Mouse (Mus musculus) lung, embryonic 16.5 days (tissue): Measurements from ENCODE around the gene Ttc25. TPM values are rescaled to one million over a fixed set of nuclear protein-coding genes. Genes with fewer than 3 reads are reported as not detected.
A peak's percentile ranks its signal among the peaks of the same experiment; 100 is the strongest.

Experiments
- ATAC-seq: fragments of 200-750 bp; cut with Nextera tagmentation; 2 replicates; pipeline ENCODE4 v1.8.0; 2017; ENCODE audit warnings: low read depth, mild to moderate bottlenecking, moderate library complexity
- H3K27ac ChIP-seq: fragments of 300-500 bp; sonication (generic); 2 replicates; pipeline ENCODE4 v1.5.1; 2014; ENCODE audit warnings: mild to moderate bottlenecking, control low read depth, low read length
- H3K27me3 ChIP-seq: fragments of 300-500 bp; sonication (generic); 2 replicates; pipeline ENCODE4 v1.6.1; 2014; ENCODE audit warnings: low read depth, low read length, mixed read lengths; ENCODE audit not compliant: control insufficient read depth, insufficient read depth
- H3K36me3 ChIP-seq: fragments of 300-500 bp; sonication (generic); 2 replicates; pipeline ENCODE4 v1.6.1; 2014; ENCODE audit warnings: low read length; ENCODE audit not compliant: control insufficient read depth, insufficient read depth
- H3K4me1 ChIP-seq: fragments of 300-500 bp; sonication (generic); replicated peaks from 2 replicates; pipeline ENCODE4 v1.6.1; 2014; ENCODE audit warnings: low read length, mixed read lengths; ENCODE audit not compliant: control insufficient read depth, insufficient read depth
- H3K4me2 ChIP-seq: fragments of 300-500 bp; sonication (generic); 2 replicates; pipeline ENCODE4 v1.6.1; 2014; ENCODE audit warnings: low read depth, low read length, control low read depth
- H3K4me3 ChIP-seq: fragments of 300-500 bp; sonication (generic); 2 replicates; pipeline ENCODE4 v1.5.1; 2014; ENCODE audit warnings: mild to moderate bottlenecking, low read length, control low read depth
- H3K9ac ChIP-seq: fragments of 300-500 bp; sonication (generic); 2 replicates; pipeline ENCODE4 v1.6.1; 2014; ENCODE audit warnings: low read length, control low read depth
- H3K9me3 ChIP-seq: fragments of 300-500 bp; sonication (generic); 2 replicates; pipeline ENCODE4 v1.6.1; 2016; ENCODE audit warnings: low read length; ENCODE audit not compliant: control insufficient read depth
- WGBS: fragments of 180-500 bp; shearing (Covaris S2); extraction: QIAGEN DNeasy Blood & Tissue Kit; methylation state at CpG from one replicate; pipeline ENCODE4 v1.1.7; 2014; 5-methylcytosine and 5-hydroxymethylcytosine counted together
- polyA plus RNA-seq: library from polyadenylated mRNA; unstranded; fragments of >200 nt; fragmentation: Nextera tagmentation; extraction: Ambion mirVana; gene quantifications from 2 replicates; pipeline ENCODE4 v1.2.1, GENCODE M21; 2015

Gene Ttc25
- polyA plus RNA-seq, 1 experiment from 2014 or later = 4.0 TPM

DNA sequence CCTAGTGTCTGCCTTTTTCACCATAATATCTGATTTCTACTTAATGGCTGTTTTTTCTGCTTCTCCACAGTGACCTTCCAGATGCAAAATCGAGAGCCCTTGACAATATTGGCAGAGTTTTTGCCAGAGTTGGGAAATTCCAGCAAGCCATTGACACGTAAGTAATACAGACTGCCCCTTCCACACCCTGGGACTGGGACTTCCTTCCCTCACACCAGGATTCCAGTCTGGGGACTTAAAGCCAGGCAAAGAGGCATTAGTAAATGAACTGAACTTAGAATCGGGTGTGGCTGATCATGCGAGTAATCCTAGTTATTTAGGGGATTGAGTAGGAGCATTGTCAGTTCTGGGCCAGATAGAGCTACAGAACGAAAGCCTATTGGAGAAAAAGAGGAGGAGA, 16.3 kb downstream of the Ttc25 start:
- Histone ChIP-seq H3K4me1 (no peaks in the 10 kb centered on the region), H3K9ac (no peak overlapping the region), H3K27me3 (no peaks in the 10 kb centered on the region), H3K27ac (no peak overlapping the region), H3K4me2 (no peak overlapping the region), H3K4me3 (no peak overlapping the region), H3K9me3 (no peaks in the 10 kb centered on the region), H3K36me3 (no peaks in the 10 kb centered on the region)
- 62% methylated on average over 5 of the region's 5 CpGs for WGBS
- ATAC-seq = no peak

DNA sequence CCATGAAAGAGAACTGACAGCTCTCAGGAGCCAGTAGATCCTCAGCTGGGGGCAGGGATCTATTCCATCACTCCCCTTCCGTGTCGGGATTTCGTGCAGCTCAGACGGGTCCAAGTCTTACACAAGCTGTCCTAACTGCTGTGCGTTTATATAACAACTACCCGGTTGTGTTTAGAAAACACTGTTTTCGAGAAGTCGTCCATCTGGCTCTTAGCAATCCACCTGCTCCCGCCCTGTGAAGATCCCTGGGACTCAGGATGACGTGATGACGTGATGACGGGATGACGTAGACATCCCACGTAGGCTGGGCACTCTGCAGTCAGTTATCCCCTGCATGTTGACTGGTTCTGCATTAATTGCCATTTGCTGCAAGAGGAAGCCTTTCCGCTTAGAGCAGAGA, 18.9 kb downstream of the Ttc25 start:
- Histone ChIP-seq H3K27ac (no peak overlapping the region), H3K4me3 (no peak overlapping the region), H3K36me3 (no peaks in the 10 kb centered on the region), H3K4me1 (no peaks in the 10 kb centered on the region), H3K27me3 (no peaks in the 10 kb centered on the region), H3K4me2 (no peak overlapping the region), H3K9ac (no peak overlapping the region), H3K9me3 (no peaks in the 10 kb centered on the region)
- no peak for ATAC-seq
- 56% methylated on average over 15 of the region's 15 CpGs for WGBS

DNA sequence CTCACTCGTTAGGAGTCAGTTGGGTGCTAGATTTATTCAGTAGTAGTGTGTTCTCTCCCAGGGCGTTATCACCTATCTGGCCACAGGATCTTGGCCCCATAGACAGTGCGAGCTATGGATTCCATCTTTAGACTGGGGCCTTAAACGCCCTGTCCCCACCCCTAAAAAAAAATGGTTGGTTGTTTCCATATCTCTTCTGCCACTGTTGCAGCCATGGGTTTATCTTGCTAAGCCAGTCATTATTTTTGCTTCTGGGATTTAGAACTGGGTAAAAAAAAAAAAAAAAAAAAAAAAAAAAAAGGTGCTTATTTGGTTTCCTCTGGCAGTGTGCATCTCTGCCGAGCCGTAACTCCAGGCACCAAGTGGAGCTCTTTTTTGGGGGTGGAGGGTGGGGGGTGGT, 19.3 kb downstream of the Ttc25 start:
- 90% methylated on average over 6 of the region's 6 CpGs for WGBS
- H3K36me3 ChIP-seq = no peaks in the 10 kb centered on the region
- ATAC-seq = no peak

DNA sequence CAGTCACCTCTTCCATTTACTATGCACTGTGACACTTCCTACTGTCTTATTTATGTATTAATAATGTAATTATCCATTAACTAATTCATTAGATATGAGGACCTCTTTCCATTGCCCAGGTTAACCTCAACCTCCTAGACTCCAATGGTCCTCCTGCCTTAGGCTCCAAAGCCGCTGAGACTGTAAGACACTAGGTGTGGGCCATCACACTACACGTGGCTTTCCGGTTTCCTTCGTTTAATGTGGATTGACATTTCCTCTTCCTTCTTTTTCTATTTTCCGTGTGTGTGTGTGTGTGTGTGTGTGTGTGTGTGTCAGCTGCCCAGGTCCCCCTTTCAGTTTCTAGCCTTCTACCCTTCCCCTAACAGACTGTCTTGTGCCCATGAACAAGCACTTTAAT, 21.8 kb downstream of the Ttc25 start:
- Histone ChIP-seq H3K4me2 (no peak overlapping the region), H3K27ac (no peak overlapping the region), H3K4me1 (peaks cover 10% of the 10 kb centered on the region; the same call in 1 of the 2 replicates), H3K9me3 (no peaks in the 10 kb centered on the region), H3K36me3 (no peaks in the 10 kb centered on the region), H3K9ac (no peak overlapping the region), H3K4me3 (no peak overlapping the region), H3K27me3 (peaks cover 3% of the 10 kb centered on the region)
- WGBS = 58% methylated on average over 5 of the region's 5 CpGs
- ATAC-seq = no peak

More for the DNA sequence above, 19.3 kb downstream of the Ttc25 start:
- Histone ChIP-seq H3K4me3 (no peak overlapping the region), H3K4me1 (no peaks in the 10 kb centered on the region), H3K4me2 (no peak overlapping the region), H3K27me3 (no peaks in the 10 kb centered on the region), H3K27ac (no peak overlapping the region), H3K9me3 (no peaks in the 10 kb centered on the region), H3K9ac (no peak overlapping the region)

DNA sequence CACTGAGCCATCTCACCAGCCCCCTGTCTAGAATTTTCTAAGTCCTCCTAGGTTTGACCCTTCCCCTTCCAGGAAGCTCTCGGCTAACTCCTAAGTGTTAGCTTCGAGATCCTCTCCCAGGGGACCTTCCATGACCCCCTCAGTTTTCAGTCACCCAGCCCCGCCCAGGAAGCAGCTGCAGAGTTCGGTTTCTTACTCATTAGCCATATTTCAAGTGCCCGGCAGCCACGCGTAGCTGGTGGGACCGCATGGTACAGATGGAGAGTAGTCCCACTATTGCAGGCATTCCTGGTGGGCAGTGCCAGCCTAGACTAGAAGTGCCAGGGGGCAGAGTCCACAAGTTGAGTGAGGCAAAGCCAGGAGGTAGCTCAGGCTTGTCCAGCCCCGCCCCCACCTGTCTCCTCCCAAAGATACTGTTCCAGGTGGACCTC, 22.4 kb downstream of the Ttc25 start:
- H3K27ac ChIP-seq = no peak overlapping the region
- H3K9ac ChIP-seq = no peak overlapping the region
- no peaks in the 10 kb centered on the region for H3K36me3 ChIP-seq
- no peak overlapping the region for H3K4me3 ChIP-seq
- H3K4me2 ChIP-seq = no peak overlapping the region
- ATAC-seq = no peak
- no peaks in the 10 kb centered on the region for H3K9me3 ChIP-seq
- peaks cover 3% of the 10 kb centered on the region for H3K27me3 ChIP-seq
- H3K4me1 ChIP-seq = peaks cover 10% of the 10 kb centered on the region; the same call in 1 of the 2 replicates
- WGBS = 30% methylated on average over 9 of the region's 9 CpGs

DNA sequence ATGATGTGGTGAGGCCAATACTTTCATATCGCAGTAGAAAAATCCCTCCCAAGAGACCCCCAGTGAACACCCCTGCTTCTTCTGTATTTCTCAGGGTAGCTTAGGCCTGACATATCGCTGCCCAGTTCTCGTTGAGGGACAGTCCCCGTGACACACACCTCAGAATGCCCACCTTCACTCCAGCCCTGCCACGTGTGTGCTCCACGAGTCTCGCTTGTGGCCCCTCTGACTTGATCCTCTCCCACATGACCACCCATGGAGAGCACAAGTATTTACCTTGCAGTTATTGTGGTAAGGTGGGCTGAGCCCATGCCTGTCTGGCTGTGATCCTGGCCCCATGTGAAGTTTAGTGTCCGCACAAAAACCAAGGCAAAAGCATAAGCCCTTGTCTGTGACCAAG, 23.3 kb downstream of the Ttc25 start:
- Histone ChIP-seq H3K4me2 (no peak overlapping the region), H3K4me3 (no peak overlapping the region), H3K9ac (no peak overlapping the region), H3K9me3 (no peaks in the 10 kb centered on the region), H3K36me3 (no peaks in the 10 kb centered on the region), H3K27me3 (peaks cover 3% of the 10 kb centered on the region), H3K4me1 (peaks cover 10% of the 10 kb centered on the region; the same call in 1 of the 2 replicates), H3K27ac (no peak overlapping the region)
- ATAC-seq = no peak
- WGBS = 63% methylated on average over 8 of the region's 8 CpGs

DNA sequence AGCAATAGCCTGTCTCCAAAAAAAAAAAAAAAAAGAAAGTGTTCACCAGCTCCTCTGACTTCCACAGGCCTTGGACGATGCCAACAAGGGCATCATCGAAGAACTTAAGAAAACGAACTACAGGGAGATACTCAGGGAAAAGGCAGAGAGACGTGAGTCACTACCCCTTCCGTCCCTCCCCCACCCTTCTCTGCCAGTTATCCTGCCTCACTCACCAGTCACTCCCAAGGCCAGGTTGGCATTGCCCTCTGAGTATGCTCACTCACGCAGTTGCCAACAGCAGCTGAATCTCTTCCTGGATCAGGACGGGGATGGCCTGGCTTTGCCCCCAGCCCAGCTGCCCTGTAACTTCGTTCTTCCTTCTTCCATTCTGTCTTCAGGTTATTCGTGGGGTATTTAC, 24.4 kb downstream of the Ttc25 start:
- 55% methylated on average over 9 of the region's 9 CpGs for WGBS
- no peak overlapping the region for H3K4me3 ChIP-seq
- H3K9ac ChIP-seq = no peak overlapping the region
- peaks cover 3% of the 10 kb centered on the region for H3K27me3 ChIP-seq
- H3K27ac ChIP-seq = no peak overlapping the region
- H3K4me2 ChIP-seq = no peak overlapping the region
- no peak for ATAC-seq
- H3K4me1 ChIP-seq = peaks cover 13% of the 10 kb centered on the region; the same call in 1 of the 2 replicates
- H3K9me3 ChIP-seq = 0 out of 2 replicates have a peak, but pooled peaks cover 2% of the 10 kb centered on the region
- no peaks in the 10 kb centered on the region for H3K36me3 ChIP-seq

DNA sequence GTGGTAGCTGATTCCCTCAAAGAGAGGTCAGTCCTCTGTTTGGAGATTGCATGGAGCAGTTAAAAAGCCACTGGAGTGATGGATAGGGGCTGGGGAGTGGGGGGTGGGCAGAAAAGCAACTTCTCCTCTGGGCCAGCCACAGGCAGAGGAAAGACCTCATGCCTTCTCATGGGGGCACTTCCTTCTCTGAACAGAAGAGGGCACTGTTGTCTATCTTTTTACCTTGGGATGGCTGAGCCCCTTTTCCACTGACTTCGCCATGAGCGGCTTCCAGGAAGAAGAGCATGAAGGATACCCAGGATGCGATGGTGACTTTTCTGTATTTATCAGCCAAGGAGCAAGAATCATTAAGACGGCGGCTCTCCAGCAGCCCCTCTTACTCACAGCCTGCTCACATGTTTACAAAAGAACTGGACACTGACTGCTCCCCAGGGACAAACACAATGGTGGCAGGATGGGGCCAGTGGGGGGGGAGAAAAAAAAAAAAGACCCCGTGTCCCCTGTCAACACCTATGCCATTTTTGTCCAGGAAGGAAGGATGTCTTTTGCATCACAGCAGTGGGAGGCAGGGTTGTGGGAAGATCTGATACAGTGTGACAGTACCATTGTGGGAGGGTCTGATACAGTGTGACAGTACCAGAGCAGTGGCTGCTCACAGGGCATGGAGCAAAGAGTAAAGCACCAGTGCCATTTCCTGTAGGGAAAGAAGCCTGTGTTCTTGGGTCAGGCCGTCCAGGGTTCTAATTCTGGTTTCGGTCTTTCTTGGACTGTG, 25.2 kb downstream of the Ttc25 start:
- peak; percentile 20; the same call in 1 of the 2 replicates for ATAC-seq
- H3K9ac ChIP-seq = peak overlapping the region; percentile 16; the same call in 1 of the 2 replicates

DNA sequence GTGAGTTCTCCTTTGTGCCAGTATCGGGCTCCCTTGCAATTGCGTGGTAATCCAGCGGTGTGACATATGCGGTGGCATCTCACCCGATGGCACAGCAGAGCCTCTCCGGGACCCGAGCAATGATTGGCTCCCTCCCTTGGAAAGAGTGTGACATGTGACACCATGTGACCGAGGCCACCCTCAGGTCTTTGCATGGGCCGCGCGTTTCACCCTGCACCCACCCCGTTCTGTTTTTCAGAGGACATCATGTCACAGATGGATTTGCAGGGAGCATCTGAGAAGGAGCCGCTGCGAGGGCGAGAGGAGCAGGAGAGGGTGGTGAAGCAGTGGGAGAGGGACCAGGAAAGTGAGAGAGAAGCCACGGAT, 25.8 kb downstream of the Ttc25 start:
- Histone ChIP-seq H3K36me3 (no peaks in the 10 kb centered on the region), H3K9ac (peak overlapping the region; percentile 16; the same call in 1 of the 2 replicates), H3K4me3 (peak overlapping the region; percentile 20), H3K4me2 (peak overlapping the region; percentile 30), H3K27me3 (peaks cover 3% of the 10 kb centered on the region), H3K4me1 (peaks cover 19% of the 10 kb centered on the region), H3K9me3 (0 out of 2 replicates have a peak, but pooled peaks cover 2% of the 10 kb centered on the region), H3K27ac (no peak overlapping the region)
- 4% methylated on average over 16 of the region's 16 CpGs for WGBS
- ATAC-seq = no peak

More for the DNA sequence above, 25.2 kb downstream of the Ttc25 start:
- Histone ChIP-seq H3K27ac (no peak overlapping the region), H3K9me3 (0 out of 2 replicates have a peak, but pooled peaks cover 2% of the 10 kb centered on the region), H3K27me3 (peaks cover 3% of the 10 kb centered on the region), H3K36me3 (no peaks in the 10 kb centered on the region), H3K4me3 (peak overlapping the region; percentile 20), H3K4me2 (peak overlapping the region; percentile 30), H3K4me1 (peaks cover 17% of the 10 kb centered on the region)
- WGBS = 13% methylated on average over 8 of the region's 8 CpGs
